Mouse (Mus musculus) spleen, adult 18-20 months (tissue): ENCODE data around the gene Neb.

ENCODE experiments used
- DNase-seq, 2 experiments: peaks; one replicate each; pipeline ENCODE4 v3.0.0; 2022; ENCODE audit warnings: mixed read lengths in 2 of 2

Neb gene

DNA sequence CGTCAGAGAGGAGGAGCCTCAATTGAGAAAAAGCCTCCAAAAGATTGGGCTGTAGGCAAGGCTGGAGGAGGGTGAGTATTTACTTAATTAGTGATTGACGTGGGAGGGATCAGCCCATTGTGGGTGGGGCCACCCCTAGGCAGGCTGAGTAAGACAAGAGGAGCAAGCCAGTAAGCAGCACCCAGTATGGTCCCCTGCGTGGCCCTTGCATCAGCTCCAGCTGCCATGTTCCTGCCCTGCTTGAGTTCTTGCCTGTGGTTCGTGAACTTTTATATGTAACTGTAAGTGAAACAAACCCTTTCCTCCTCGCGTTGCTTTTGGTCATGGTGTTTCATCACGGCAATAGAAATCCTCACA lies at the start of gene Neb:
Neb (minus strand) TSS at position 27 of the 357 bp plus-strand sequence.
- DNase-seq, result no peak

DNA sequence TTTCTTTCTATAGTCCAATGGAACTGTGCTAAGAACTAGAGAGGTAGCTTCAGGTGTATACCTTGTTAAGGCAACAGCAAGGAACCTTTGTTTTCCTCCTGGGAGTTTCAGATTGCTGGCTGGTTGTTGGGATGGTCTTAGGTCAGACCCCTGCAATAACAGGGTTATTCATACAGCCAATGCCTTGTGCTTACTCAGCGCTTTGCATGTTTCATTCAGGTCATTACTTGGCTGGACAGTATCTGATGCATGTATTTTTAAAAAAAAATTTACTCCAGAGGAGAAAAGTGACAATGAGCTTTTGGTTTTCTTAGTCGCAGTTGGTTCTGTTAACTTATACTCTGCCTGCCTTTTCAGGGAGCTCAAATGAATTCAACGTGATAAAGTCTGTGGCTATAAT lies 49.1 kb upstream of the Neb start:
- DNase-seq, result no peak

GRCm38 (mm10) chr2:52426041-52426440 lies 47.8 kb upstream of the Neb start:
- DNase-seq, result no peak

DNA sequence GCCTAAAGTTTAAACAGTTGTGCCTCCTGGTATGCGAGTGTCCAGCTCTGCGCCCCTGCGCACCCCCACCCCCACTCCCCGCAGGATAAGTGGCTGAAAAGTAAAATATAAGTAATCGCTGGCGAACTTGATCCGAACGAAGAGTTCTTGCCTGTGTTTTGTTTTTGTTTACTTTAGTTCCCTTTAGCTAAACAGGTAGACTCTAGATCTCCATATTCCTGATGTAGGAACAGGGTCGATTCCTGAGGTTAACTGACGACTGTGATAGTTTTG lies 47.2 kb upstream of the Neb start:
- no peak for DNase-seq

DNA sequence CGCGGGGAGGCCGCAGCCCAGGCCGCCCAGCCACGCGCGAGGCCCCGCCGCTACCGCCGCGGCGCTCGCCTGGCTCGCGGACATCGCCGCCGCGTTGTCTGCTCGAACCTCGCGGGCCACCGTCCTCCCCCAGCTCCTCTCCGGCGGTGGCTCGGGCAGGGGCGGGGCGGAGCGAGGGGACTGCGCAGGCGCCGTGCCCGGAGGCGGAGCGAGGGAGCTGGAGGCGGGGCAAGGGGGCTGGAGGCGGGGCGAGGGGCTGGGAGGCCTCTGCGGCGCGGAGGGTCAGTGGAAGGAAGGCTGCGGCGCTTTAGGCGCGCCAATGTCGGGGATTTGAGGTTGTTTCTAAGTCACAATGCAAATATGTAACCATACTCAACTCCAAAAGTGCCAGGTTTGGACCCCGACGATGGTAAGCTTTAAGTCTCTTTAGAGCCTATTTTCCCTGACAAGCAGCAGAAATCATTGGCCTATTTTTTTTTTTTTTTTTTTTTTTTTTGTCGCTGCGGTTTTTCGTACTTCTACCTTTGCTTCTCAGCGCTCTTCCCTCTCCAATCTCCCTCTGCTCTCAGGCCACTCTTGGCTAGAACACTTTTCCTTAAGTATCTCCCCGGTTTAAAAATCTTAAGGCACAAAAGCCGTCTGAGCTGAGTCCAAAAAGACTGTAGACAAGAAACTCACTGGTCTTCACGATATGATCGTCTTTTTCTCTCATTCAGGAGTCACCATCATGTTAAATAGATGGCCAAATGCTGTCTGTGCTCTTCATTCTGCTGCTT lies 46.7 kb upstream of the Neb start, which contains the start of gene Arl5a:
Arl5a (minus strand) TSS at position 155 of the 776 bp plus-strand sequence.
- peak; percentile 93 to 95 for DNase-seq

- DNase-seq, result no peak
Observed at GRCm38 (mm10) chr2:52424248-52424728, 46.0 kb upstream of the Neb start.

- no peak for DNase-seq
Observed at GRCm38 (mm10) chr2:52423611-52424247, 45.5 kb upstream of the Neb start.

GRCm38 (mm10) chr2:52422871-52423610 lies 44.8 kb upstream of the Neb start:
- no peak for DNase-seq

DNA sequence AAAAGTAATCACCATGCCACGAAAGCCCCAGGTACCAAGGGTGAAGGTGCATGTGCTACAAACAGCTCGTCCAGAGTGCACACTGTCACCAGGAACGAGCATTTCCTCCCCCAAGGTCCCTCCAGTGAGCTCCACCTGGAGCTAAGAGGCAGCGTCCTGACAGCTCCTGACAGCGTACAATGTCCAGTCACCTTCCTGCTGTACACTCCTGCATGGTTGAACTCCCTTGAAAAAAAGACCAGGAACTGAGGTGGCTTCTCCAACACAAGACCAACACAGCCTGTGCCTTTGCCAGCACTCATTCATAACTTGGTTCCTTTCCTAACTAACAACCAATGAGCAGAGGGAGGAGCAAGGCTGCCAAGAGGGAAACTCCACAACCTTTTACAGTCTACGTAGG lies 42.9 kb upstream of the Neb start:
- no peak for DNase-seq

DNA sequence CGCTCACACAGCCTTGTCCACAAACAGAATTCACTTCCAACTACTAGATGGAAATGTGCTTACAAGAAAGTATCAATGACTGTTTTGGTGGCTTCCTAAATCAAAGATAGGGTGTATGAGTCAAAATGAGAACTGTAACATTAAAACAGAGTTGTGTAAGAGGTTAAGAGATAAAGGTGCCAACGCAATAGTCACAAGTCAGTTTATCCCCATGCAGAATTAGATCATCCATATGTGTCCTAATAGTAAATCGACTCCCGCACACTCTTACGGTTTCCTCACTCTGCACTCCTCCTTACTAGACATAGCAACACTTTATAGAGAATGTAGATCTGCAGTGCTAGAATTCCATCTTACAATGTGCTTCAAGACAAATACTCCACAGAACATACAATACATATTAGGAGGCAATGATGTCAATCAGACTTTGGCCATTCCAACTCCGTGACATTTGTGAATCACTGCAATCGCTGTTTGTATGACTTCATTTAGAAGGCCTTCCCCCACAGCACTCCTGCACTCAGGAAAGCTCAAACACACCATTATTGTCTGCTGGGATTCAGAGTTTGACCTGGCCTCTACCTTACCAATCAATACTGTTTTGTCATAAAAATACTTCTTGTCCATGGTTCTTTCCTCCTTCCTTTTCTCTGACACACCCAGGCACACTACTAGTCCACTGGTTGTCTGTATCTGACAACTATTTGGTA lies 41.9 kb upstream of the Neb start:
- DNase-seq, result no peak

- DNase-seq, result no peak
Observed at GRCm38 (mm10) chr2:52419295-52419694, 41.0 kb upstream of the Neb start.

DNA sequence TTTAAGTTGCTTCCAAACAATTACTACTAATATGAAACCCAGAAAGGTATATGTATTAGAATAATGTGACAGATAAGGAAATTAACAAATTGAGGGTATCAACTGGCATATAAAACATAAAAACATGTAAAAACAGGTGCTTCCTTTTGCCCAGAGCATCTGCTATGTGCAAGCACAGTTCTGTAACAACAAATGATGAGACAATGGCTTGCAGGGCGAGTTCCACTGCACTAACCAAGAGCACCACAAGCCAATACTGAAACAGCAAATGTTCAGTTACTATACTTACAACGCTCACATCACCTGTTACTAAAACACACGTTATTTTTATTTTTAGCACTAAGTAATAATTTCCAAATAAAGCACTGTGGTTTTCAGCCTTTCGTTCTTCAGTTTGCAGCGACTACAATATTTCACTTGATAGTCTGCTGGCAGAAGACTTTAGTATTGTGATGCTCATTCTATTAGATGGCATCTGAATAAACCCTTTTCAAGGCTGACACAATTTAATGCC lies 34.3 kb upstream of the Neb start:
- DNase-seq, result no peak

DNA sequence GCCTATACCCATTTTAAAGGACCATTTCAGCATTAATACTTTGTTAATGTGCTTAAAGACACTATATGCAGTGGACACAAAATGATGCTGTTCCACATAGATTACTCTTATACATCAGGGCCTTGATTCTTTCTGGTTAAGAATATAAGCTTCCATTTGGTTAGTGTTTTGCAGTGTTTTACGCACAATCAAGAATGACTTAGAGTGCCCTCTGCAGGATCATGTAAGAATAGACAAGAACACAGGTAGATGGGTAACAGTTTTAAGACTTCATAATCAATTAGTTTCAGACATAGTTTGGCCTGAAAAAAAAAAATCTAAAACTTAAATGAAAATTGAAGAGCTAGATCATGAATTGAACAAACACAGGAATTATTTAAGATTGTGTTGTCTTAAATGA lies 28.2 kb upstream of the Neb start:
- no peak for DNase-seq

GRCm38 (mm10) chr2:52405238-52405637 lies 27.0 kb upstream of the Neb start:
- no peak for DNase-seq

DNA sequence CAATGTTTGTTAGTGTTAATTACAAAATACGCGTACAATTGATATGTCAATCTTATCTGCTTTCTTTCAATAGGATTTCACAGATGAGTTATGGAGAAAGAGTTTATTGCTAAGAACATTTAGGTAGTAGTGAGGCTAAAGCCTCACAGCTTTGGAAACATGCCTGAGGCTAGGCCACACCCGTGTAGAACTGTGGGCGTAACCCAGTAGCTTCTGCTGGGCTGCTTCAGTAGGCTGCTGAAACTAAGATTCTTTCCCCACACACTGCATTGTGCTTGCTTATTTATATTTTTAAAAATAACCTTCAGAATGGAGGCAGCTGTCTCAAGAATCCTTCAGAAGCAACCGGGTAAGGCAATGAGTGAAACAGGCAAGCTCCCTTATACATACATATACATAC lies 16.3 kb upstream of the Neb start:
- no peak for DNase-seq

- DNase-seq, result no peak
Observed at GRCm38 (mm10) chr2:52390415-52390975, 12.2 kb upstream of the Neb start.

DNA sequence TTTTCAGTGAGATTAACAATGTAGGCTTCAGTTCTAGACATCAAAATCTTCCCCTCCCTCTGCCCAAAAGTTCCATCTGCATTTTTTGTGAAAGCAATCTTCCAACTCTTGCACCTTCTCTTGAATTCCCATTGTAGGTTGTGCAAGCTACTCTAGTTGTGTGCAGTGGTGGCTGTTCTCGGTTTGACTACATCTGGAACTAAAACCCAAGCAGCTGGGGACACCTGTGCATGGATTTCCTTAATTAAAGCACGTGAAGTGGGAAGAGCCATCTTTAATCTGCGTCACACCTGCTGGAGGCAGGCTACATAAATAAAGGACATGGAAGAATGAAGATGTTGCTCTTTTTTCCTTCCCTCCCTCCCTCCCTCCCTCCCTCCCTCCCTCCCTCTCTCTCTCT lies 11.7 kb upstream of the Neb start:
- DNase-seq, result no peak

- no peak for DNase-seq
Observed at GRCm38 (mm10) chr2:52386451-52386850, 8.2 kb upstream of the Neb start.

- DNase-seq, result no peak
Observed at GRCm38 (mm10) chr2:52386037-52386436, 7.8 kb upstream of the Neb start.

DNA sequence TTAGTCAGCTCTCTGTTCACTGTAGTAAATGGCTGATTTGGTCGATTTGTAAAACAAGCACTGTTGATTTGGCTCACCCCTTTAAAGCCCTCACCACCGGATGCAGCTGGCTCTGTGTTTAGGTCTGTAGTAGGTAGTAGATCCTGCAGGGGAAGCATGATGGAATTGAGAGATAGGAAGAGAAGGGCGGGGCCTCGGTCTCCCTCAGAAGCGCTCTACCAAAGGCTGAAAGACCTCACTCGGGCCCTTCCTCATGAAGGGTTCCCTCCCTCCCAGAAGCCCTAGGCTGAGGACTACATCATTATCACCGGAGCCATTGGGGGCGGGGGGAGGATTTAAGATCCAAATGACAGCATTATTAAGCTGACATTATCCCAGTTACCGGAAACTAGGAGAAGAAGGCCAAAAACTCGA lies 581 bp upstream of the Neb start:
- no peak for DNase-seq

GRCm38 (mm10) chr2:52377706-52378447 lies 397 bp downstream of the Neb start:
- DNase-seq, result no peak

DNA sequence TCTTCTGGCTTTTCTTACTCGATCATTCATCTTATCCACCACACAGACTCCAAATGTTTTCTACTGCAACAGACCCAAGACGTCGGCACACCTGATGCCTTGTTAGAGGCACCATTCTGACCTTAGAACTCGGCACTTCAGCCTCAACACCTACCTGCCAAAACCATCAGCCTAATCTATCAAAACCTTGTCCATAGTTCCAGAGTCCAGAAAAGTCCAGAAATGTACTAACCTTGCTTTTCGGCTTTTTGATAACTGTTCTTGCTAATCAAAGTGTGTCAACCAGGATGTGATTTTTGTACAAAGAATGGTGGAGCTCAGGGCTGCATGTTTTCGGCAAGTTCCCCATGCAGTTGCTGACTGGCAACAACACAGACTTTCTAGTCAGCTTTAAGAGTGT lies 3.6 kb downstream of the Neb start:
- no peak for DNase-seq
